Mouse (Mus musculus) CD8-positive naive resting alpha-beta T cell, adult 57 days (primary cell): ENCODE data around the gene 1700003E16Rik. TPM values are rescaled to one million over a fixed set of nuclear protein-coding genes. Genes with fewer than 3 reads are reported as not detected.

ENCODE experiments used
- total RNA-seq: library from RNA; stranded (reverse); gene quantifications from one replicate; pipeline ENCODE4 v1.2.4, GENCODE M21; 2023

The 1700003E16Rik gene
- total RNA-seq, result not detected

DNA sequence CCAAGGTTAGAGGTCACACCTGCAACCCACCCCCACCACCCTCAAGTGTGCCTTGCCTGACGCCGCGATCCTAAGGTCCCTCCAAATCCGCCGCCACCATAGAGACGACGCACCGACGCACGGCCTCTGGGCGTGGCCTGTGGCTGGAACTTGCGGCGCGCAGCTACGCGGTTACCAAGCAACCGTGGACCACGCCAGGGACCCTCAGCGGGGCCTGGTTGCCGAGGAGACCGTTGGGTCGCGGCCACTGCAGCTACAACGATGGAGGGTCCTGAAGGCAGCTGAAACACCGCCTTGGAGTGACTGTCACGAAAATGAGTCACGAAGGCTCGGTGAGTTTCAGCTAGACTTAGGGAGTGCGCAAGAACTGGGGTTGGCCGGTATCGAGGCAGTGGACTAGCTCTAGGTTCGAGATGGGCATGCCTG is at the start of gene 1700003E16Rik, which contains the start of gene Wdr54:
1700003E16Rik (plus strand) TSS at position 146 of the 426 bp plus-strand sequence.
Wdr54 (minus strand) TSS at position 139 of the 426 bp plus-strand sequence.

DNA sequence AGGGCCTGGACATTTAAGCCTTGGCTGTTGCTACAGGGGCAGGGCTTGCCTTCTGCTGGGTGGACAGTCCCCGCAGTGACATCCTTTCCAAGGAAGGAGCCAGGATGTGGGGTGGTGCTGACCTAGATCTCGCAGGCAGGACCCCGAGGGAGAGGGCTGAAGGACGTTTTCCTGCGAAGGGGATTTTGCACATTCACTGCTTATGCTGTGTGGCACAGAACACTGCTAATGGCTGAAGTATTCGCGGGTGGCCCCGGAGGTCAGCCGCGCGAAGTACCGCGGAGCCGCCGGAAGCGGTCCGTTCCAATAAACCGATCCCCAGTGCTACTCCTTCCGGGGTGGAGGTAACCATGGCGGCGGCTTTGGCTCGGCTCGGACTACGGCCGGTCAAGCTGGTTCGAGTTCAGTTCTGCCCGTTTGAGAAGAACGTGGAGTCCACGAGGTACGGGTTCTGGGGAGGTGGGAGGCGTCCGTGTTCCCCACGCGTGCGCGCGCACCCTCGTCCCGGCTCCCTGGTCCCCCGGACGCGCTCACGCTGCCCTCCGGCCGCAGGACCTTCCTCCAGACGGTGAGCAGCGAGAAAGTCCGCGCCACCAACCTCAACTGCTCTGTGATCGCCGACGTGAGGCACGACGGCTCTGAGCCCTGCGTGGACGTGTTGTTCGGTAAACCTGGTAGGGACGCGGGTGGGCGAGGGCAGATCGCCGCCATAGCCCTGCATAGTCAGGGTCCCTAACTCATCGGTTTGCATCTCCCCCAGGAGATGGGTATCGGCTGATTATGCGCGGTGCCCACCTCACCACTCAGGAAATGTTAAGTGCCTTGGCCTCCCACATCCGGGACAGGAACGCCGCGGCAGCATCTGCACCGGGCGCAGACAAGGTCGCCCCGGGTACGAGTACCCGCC is 47.2 kb upstream of the 1700003E16Rik start, which contains the start of gene Mrpl53:
Mrpl53 (plus strand) TSS at position 279 of the 907 bp plus-strand sequence.

DNA sequence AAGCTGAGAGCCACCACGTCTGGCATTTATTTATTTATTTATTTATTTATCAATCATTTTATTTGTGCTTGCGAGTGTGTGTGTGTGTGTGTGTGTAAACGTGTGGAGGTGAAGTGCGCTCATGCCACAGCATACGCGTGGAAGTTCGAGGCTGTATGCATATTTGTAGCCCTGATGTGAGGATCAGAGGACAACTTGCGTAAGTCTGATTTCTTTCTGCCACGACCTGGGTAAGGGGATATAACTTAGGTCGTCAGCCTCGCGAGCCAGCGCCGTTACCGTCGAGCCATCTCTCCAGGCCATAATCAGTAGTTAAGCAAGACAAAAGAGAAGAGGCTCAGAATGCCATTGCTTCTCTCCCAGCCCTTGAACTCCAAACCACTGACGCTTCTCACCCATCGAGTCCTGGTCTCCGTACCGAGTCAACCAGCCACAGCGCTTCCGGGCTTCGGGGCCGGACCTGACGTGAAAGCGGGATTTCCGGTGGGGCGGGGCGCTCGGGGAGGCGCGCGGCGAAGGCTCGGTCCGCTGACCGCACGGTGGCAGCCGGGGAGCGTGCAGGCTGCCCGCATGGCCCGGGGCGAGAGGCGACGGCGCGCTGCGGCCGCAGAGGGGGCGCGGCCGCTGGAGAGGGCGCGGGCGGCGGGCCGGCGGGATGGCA is 41.1 kb upstream of the 1700003E16Rik start, which contains the start of gene Mogs:
Mogs (plus strand) TSS at position 486 of the 661 bp plus-strand sequence.

DNA sequence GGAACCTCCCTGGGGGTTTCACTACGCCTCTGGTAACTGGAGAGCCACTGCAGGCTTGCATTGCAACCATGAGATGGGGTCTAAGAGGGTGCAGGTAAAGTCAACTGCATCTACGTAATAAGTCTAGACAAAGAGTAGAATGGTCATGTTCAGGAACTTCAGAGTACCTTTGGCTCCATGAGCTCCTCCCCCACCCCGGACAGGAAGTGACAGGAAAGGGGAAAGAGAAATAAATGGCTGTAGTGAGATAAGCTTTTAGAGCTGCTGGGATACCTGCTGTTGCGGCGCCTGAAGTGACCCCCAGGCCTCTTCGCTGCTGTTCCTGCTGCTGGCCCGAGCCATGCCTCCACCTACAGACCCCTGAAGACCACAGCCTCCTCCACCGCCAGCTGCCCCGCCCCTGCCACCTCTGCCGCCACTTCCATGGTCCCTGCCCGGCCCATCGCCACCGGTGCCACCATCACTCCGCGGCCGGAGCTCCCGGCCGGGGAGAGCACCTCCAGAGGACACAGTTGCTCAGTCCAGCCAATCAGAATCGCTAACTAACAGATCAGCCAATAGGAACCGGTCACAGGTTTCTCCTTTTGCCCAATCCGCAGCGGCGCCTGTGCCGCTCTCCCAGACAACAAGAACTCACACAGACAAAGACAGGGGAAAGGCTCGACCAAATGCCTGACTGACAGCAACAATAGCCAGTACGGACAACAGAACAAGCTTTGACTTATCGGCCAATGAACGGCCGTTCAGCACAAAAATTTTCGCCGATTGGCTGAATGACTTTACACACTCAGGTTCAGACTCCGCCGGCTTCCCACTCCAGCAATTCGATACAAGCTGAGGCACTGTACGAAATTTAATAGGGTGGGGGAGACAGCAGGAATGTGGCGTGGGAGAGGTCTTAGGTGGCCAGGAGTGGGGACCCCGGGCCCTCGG is 35.0 kb upstream of the 1700003E16Rik start, which contains the start of gene Wbp1:
Wbp1 (minus strand) TSS at position 630 of the 933 bp plus-strand sequence.

DNA sequence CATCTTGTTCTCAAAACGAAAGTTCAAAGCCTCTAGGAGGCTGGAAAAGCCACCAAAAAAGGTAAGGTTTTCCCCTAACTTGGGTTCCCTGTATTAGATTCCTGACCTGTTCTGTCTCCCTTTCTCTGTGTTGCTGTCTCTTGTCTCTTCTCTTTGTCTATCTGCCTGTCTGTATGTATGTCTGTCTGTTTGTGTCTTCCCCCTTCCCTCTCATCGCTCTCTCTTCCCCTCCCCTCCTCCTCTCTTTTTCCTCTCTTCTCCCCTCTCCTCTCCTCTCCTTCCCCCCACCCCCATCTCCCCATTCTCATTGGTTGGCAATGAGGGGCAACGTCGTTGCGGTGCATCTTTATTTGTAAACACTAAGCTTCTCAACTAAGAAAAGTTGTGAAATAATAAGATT is 30.9 kb upstream of the 1700003E16Rik start, which contains the start of gene Ino80b:
Ino80b (minus strand) TSS at position 101 of the 400 bp plus-strand sequence.

DNA sequence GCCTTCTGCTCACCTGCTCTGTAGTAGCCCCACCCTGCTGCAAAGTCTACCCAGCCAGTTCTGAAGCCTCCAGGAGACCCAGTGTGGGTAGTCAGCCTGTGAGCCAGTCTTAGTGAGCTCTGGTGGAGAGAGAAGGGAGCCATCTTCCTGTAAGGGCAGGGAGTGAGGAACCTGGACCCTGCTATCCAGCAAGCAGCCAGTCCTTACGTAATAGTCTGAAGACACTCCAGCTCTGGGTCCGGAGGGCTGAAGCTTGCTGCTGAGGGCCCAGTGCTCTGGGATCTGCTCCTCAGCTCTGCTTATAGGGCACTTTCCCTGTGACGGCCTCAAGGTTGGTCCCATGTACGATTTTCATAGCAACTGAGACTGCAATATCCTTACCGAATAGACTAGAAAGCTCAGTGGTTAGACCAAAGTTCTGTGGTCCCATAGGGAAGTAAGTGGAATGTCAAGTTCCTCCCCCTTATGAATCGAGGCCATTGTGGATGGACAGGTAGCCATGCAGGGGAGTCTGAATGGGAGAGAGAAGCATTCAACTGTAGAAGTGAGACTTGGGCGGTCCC is 21.2 kb upstream of the 1700003E16Rik start, which contains the start of gene Rtkn:
Rtkn (plus strand) TSS at position 513 of the 563 bp plus-strand sequence.

DNA sequence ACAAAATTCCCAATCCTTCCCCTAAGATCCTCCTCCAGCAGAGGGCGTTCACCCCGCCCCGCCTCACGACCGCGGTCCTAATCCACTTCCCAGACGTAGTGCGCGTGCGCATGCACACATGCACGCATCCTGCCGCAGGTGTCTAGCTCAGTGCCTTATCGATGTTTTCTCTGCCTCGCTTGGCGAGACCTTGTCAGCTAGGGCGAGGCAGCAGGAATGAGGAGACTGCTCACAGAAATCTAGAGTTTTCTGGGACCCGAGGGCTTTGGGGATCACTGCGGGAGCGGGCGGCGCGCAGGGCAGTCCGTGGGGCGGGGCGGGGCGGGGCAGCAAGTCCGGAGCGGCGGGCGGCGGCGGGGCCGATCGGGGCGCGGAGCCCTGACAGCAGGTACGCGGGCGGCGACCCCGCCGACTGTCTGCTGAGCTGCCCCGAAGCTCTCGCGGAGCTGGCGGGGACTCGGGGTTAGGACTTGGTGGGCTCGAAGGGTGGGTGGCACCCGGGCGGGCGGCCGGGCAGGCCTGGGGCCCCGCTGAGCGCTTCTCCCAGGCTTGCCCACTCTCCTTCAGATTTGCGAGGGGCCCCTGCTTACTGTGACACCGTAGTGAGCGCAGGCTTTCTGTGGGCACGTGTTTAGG is 9.5 kb downstream of the 1700003E16Rik start, which contains the start of gene Dctn1:
Dctn1 (plus strand) TSS at position 314 of the 636 bp plus-strand sequence.

Other genes starting within 250 kb of the 1700003E16Rik start
- 31.7 TPM for gene Sema4f, start 216.6 kb upstream of the 1700003E16Rik start, total RNA-seq
- gene M1ap, start 209.5 kb upstream of the 1700003E16Rik start, total RNA-seq, result not detected
- 20.4 TPM for gene Dok1, start 122.9 kb upstream of the 1700003E16Rik start, total RNA-seq
- not detected for gene Loxl3, start 122.2 kb upstream of the 1700003E16Rik start, total RNA-seq
- 325 TPM for gene Aup1, start 101.9 kb upstream of the 1700003E16Rik start, total RNA-seq
- 27.9 TPM for gene Htra2, start 101.1 kb upstream of the 1700003E16Rik start, total RNA-seq
- 15.2 TPM for gene Dqx1, start 98.6 kb upstream of the 1700003E16Rik start, total RNA-seq
- gene Tlx2, start 86.1 kb upstream of the 1700003E16Rik start, total RNA-seq, result not detected
- gene Pcgf1, start 78.5 kb upstream of the 1700003E16Rik start, total RNA-seq, result 32.1 TPM
- not detected for gene Lbx2, start 70.0 kb upstream of the 1700003E16Rik start, total RNA-seq
- gene Ccdc142, start 54.8 kb upstream of the 1700003E16Rik start, total RNA-seq, result 16.0 TPM
- 9.5 TPM for gene Gm42688, start 54.8 kb upstream of the 1700003E16Rik start, total RNA-seq
- 28.5 TPM for gene Mrpl53, start 47.4 kb upstream of the 1700003E16Rik start, total RNA-seq
- gene Mogs, start 40.9 kb upstream of the 1700003E16Rik start, total RNA-seq, result 33.9 TPM
- gene Wbp1, start 34.8 kb upstream of the 1700003E16Rik start, total RNA-seq, result 42.7 TPM
- gene Ino80b, start 31.0 kb upstream of the 1700003E16Rik start, total RNA-seq, result 33.8 TPM
- gene Rtkn, start 20.9 kb upstream of the 1700003E16Rik start, total RNA-seq, result not detected
- gene Wdr54, start within 50 bp of the 1700003E16Rik start, total RNA-seq, result not detected
- gene Dctn1, start 9.5 kb downstream of the 1700003E16Rik start, total RNA-seq, result 103 TPM
- gene Slc4a5, start 63.4 kb downstream of the 1700003E16Rik start, total RNA-seq, result not detected
- gene Mthfd2, start 169.5 kb downstream of the 1700003E16Rik start, total RNA-seq, result 26.2 TPM
- 102 TPM for gene Mob1a, start 169.6 kb downstream of the 1700003E16Rik start, total RNA-seq
- gene Bola3, start 192.7 kb downstream of the 1700003E16Rik start, total RNA-seq, result 30.7 TPM